1 mouse cellular context compared by ENCODE assay signal in genomic region chr9:92301213-92301612, GRCm38 (mm10).
TF ChIP-seq lines count a peak whose summit lies in the region.

No protein-coding gene starts in this region.

TF ChIP-seq in MEL, 35 proteins besides CTCF, POLR2A, EP300 and RAD21 (continued from another document):
- TF ChIP-seq TBP (IDR thresholded peaks at IDR 0.05; ENCODE audit: low read depth, low read length) (no peak), JUND (IDR thresholded peaks at IDR 0.05; ENCODE audit: low read depth, low read length) (no peak), POLR2AphosphoS5 (IDR thresholded peaks at IDR 0.05; ENCODE audit: borderline replicate concordance, low read depth, low read length) (no peak), MXI1 (IDR thresholded peaks at IDR 0.05; ENCODE audit: low read depth, low read length) (0 out of 2 replicates have a peak, but pooled peaks have one; percentile 8), ETS1 (IDR thresholded peaks at IDR 0.05; ENCODE audit: low read depth, low read length) (peak; percentile 85), MAX (IDR thresholded peaks at IDR 0.05; ENCODE audit: low read length) (no peak), RCOR1 (IDR thresholded peaks at IDR 0.05; ENCODE audit: low read depth, low read length) (peak; percentile 77), GATA1 (IDR thresholded peaks at IDR 0.05; ENCODE audit: low read depth, low read length) (peak; percentile 80), HCFC1 (IDR thresholded peaks at IDR 0.05; ENCODE audit: low read depth, low read length) (no peak), ZKSCAN1 (IDR thresholded peaks at IDR 0.05; ENCODE audit: low read depth, low read length) (no peak), USF2 (IDR thresholded peaks at IDR 0.05; ENCODE audit: borderline replicate concordance in 1 of 2, insufficient read depth in 1 of 2, low read depth in 1 of 2, low read length in 2 of 2) (no peak), MYB (IDR thresholded peaks at IDR 0.05; ENCODE audit: low read depth, low read length) (peak; percentile 85), MAZ (IDR thresholded peaks at IDR 0.05; ENCODE audit: low read depth, low read length) (no peak), BHLHE40 (IDR thresholded peaks at IDR 0.05; ENCODE audit: borderline replicate concordance, low read depth, low read length) (no peak), NRF1 (IDR thresholded peaks at IDR 0.05; ENCODE audit: insufficient read depth, low read depth, low read length, poor library complexity, severe bottlenecking) (no peak), ZMIZ1 (IDR thresholded peaks at IDR 0.05; ENCODE audit: low read depth, low read length) (no peak)
